Mouse (Mus musculus): ENCODE measurements around the gene Emilin1.

DNA sequence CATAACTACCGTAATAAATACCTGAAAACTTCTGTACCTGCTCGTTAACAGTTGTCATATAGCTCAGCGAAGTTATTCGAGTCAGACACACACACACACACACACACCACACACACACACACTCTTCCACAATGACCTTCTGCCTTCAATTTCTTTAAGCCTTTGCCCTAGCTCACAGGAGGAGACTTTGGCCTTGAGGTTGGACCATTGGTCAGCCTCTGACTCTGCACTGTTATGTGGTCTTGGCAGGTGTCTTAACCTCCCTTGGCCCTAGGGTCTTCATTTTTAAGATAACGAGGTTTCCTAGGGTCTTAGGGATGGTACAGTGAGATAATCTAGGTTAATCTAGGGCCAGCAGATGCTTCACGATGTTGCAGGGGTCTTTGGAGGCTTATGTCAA is 31.1 kb downstream of the Emilin1 start:
- TF ChIP-seq GATA1 (IDR thresholded peaks at IDR 0.05; ENCODE audit: low read length) = no peak
- TF ChIP-seq TAL1 (IDR thresholded peaks at IDR 0.05; ENCODE audit: low read length) = no peak

Measured in erythroblast, embryonic 14.5 days (primary cell).